Mouse (Mus musculus): ENCODE measurements around the gene Kcnh3. TPM values are rescaled to one million over a fixed set of nuclear protein-coding genes. Genes with fewer than 3 reads are reported as not detected.

Gene Kcnh3
- polyA plus RNA-seq (2016; fragmentation: Nextera tagmentation; extraction: Ambion mirVana), result 0.07 TPM in 1 of 2 replicates, not detected in the other

DNA sequence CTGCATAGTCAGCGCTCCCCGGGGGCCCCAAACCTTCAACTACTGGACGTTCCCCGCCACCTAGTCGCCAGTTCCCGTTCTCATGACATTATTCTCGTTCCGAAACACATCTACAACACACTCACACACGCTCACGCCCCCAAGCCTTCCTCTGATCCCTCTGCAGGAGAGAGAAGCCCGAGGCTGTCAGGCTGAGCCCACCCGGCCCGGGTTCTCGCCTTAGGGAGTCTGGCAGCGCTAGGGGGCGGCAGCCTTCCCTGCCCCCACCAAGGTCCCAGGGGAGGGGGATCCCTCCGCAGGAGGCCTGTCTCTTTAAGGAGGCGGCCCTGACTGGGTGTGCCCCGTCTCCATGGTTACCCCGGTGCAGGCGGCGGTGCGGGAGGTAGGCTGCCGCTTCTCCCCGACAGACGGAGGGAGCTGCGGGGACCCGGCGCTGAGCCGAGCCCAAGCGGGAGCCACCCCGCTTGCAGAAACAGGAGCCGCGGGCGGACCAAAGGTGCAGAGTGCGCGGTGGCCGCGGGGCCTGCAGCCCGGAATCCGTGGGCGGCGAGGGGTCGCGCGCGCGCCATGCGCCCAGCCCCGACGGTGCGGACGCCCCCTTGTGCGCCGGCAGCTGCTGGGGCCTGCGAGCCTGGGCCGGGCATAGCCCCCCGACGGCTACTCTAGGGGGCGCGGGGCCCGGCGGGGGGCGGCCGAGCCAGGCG is at the start of gene Kcnh3:
Gene Kcnh3, plus strand, starts transcription at position 654 of the 704 bp plus-strand sequence.
- no peaks in the 10 kb centered on the region for H3K9me3 ChIP-seq (replicated peaks)
- no peaks in the 10 kb centered on the region for H3K36me3 ChIP-seq
- DNase-seq (ENCODE audit: low spot score), result peak; percentile 65
- H3K4me3 ChIP-seq, result peak within 1 kb of the TSS; percentile 54
- WGBS, result under 1% methylated on average over 66 of the region's 66 CpGs
- H3K27me3 ChIP-seq (ENCODE audit: low read depth, poor library complexity, severe bottlenecking), result peaks cover 100% of the 10 kb centered on the region
- peaks cover 62% of the 10 kb centered on the region for H3K4me1 ChIP-seq
- H3K27ac ChIP-seq (replicated peaks), result peak within 1 kb of the TSS; percentile 28; the same call in 1 of the 2 replicates

- no peak overlapping the region for H3K27ac ChIP-seq (replicated peaks)
- no peaks in the 10 kb centered on the region for H3K9me3 ChIP-seq (replicated peaks)
- H3K4me1 ChIP-seq, result no peaks in the 10 kb centered on the region
- 74% methylated on average over 2 of the region's 2 CpGs for WGBS
- DNase-seq (ENCODE audit: low spot score), result no peak
- H3K27me3 ChIP-seq (ENCODE audit: low read depth, poor library complexity, severe bottlenecking), result no peaks in the 10 kb centered on the region
- no peak overlapping the region for H3K4me3 ChIP-seq
- peaks cover 96% of the 10 kb centered on the region for H3K36me3 ChIP-seq
Measured at GRCm38 (mm10) chr15:99179639-99180038, 45.0 kb upstream of the Kcnh3 start.

GRCm38 (mm10) chr15:99184217-99184914 is 40.3 kb upstream of the Kcnh3 start:
- WGBS, result 92% methylated on average over 9 of the region's 9 CpGs

GRCm38 (mm10) chr15:99194358-99194757 is 30.3 kb upstream of the Kcnh3 start:
- Histone ChIP-seq H3K36me3 (peaks cover 79% of the 10 kb centered on the region), H3K27ac (replicated peaks) (no peak overlapping the region; the same call in 1 of the 2 replicates)

More at GRCm38 (mm10) chr15:99184217-99184914, 40.3 kb upstream of the Kcnh3 start:
- Histone ChIP-seq H3K36me3 (peaks cover 97% of the 10 kb centered on the region), H3K27me3 (ENCODE audit: low read depth, poor library complexity, severe bottlenecking) (no peaks in the 10 kb centered on the region), H3K9me3 (replicated peaks) (no peaks in the 10 kb centered on the region), H3K4me3 (no peak overlapping the region), H3K4me1 (no peaks in the 10 kb centered on the region), H3K27ac (replicated peaks) (no peak overlapping the region)
- DNase-seq (ENCODE audit: low spot score), result no peak

DNA sequence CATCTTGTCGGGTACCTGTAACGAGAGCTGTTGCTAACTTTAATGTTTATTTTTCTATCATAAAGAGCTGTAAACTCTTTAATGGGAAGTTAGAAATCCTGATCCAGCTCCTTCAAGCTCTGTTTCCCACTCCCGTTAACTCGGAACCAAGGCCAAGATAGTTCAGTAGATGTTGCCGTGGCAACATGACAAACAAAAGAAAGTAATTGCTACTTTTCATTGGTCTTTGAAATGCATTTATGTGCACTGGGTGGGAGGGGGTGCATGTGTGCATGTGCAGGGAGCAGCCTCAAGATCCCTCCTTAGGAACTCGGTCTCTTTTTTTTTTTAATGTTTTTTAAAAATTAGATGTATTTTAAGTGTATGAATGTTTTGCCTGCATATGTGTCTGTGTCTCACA is 29.6 kb upstream of the Kcnh3 start:
- Histone ChIP-seq H3K9me3 (replicated peaks) (no peaks in the 10 kb centered on the region), H3K27me3 (ENCODE audit: low read depth, poor library complexity, severe bottlenecking) (no peaks in the 10 kb centered on the region), H3K27ac (replicated peaks) (no peak overlapping the region), H3K4me1 (peaks cover 17% of the 10 kb centered on the region), H3K4me3 (no peak overlapping the region), H3K36me3 (peaks cover 79% of the 10 kb centered on the region)
- DNase-seq (ENCODE audit: low spot score), result no peak
- 67% methylated on average over 6 of the region's 6 CpGs for WGBS

More at GRCm38 (mm10) chr15:99194358-99194757, 30.3 kb upstream of the Kcnh3 start:
- H3K4me1 ChIP-seq, result peaks cover 17% of the 10 kb centered on the region
- H3K9me3 ChIP-seq (replicated peaks), result no peaks in the 10 kb centered on the region
- no peak for DNase-seq (ENCODE audit: low spot score)
- 87% methylated on average over 10 of the region's 10 CpGs for WGBS
- H3K27me3 ChIP-seq (ENCODE audit: low read depth, poor library complexity, severe bottlenecking), result no peaks in the 10 kb centered on the region
- no peak overlapping the region for H3K4me3 ChIP-seq

DNA sequence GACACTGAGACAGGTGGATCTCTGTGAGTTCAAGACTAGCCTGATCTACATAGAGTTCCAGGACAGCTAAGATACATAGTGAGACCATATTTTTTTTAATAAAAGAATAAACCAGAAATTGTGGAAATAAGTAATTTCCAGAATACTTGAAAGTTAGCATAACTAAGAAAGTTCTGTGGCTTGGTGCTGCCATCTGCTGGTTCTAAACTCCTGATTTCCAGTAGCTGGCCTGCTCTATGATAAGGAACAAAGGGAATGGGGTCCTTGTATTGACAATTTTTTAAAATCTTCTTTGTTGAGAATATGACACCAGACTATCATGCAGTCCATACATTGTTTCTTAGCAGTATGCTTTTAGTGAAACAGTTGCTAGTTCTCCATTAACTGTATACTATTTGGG is 25.9 kb upstream of the Kcnh3 start:
- Histone ChIP-seq H3K9me3 (replicated peaks) (no peaks in the 10 kb centered on the region), H3K4me3 (no peak overlapping the region), H3K36me3 (peaks cover 79% of the 10 kb centered on the region), H3K27me3 (ENCODE audit: low read depth, poor library complexity, severe bottlenecking) (no peaks in the 10 kb centered on the region), H3K4me1 (peaks cover 17% of the 10 kb centered on the region), H3K27ac (replicated peaks) (no peak overlapping the region)
- DNase-seq (ENCODE audit: low spot score), result no peak

DNA sequence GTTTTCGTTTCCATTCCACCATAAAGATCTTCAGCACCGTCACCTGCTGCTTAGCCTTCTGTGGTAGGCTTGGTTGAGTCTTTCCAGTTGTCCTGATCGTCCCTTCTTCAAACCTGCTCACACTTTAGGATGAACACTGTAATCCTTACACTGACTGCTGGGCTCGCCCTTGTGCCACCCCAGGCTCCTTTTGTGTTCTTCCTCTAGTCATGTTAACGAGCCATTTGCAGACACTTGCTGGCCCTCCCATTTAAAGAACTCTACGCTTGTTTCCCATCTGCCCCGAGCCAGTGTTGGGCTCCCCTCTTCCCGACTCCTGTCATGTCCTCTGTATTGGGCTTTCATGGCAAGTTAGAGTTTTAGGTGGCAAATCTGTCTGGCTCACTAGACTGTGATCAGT is 18.7 kb upstream of the Kcnh3 start:
- no peaks in the 10 kb centered on the region for H3K9me3 ChIP-seq (replicated peaks)
- H3K4me3 ChIP-seq, result no peak overlapping the region
- no peaks in the 10 kb centered on the region for H3K4me1 ChIP-seq
- no peak overlapping the region for H3K27ac ChIP-seq (replicated peaks)
- peaks cover 91% of the 10 kb centered on the region for H3K36me3 ChIP-seq
- H3K27me3 ChIP-seq (ENCODE audit: low read depth, poor library complexity, severe bottlenecking), result no peaks in the 10 kb centered on the region
- no peak for DNase-seq (ENCODE audit: low spot score)
- 81% methylated on average over 8 of the region's 8 CpGs for WGBS

DNA sequence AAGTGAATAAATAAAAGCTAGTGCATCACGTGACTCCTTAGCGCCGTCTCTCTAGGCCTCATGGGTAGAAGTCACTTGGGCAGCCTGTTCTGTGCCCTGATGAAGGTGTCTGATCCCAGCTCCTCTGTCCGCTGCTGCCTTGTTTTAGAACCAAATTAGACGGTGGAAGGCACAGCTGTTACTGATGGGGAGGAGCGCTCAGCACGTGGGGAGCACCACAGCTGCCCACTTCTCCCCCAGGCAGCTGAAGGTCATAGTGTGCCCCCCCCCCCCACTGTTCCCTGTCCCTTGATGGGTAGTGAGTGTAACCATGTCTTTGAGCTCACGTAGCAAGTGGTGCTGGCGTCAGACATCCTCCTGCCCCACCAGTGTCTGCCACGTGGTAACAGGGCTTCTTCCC is 11.5 kb upstream of the Kcnh3 start:
- WGBS, result 91% methylated on average over 10 of the region's 10 CpGs
- H3K27ac ChIP-seq (replicated peaks), result no peak overlapping the region
- no peaks in the 10 kb centered on the region for H3K27me3 ChIP-seq (ENCODE audit: low read depth, poor library complexity, severe bottlenecking)
- no peaks in the 10 kb centered on the region for H3K4me1 ChIP-seq
- H3K4me3 ChIP-seq, result no peak overlapping the region
- DNase-seq (ENCODE audit: low spot score), result no peak
- no peaks in the 10 kb centered on the region for H3K9me3 ChIP-seq (replicated peaks)
- H3K36me3 ChIP-seq, result peaks cover 70% of the 10 kb centered on the region

DNA sequence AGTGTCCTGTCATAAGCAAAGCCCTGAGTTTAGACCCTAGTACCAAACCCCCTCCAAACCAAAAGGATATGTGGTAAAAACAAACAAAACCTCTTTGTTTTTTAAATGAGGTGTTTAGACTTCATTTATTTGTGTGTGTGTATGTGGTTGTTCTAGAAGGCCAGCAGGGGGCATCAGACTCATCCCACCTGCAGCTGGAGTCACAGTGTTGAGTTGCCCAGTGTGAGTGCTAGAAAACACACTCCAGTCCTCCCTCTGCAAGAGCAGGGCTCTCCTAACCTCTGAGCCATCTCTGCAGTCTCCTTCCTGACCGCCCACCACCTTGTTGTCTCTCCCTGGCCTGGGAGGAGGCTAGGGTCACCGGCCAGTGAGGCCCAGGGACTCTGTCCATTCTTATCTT is 9.7 kb upstream of the Kcnh3 start:
- no peak for DNase-seq (ENCODE audit: low spot score)
- Histone ChIP-seq H3K36me3 (peaks cover 52% of the 10 kb centered on the region), H3K4me1 (no peaks in the 10 kb centered on the region), H3K27me3 (ENCODE audit: low read depth, poor library complexity, severe bottlenecking) (peaks cover 10% of the 10 kb centered on the region), H3K27ac (replicated peaks) (no peak overlapping the region), H3K9me3 (replicated peaks) (no peaks in the 10 kb centered on the region), H3K4me3 (no peak overlapping the region)
- 82% methylated on average over 2 of the region's 2 CpGs for WGBS

DNA sequence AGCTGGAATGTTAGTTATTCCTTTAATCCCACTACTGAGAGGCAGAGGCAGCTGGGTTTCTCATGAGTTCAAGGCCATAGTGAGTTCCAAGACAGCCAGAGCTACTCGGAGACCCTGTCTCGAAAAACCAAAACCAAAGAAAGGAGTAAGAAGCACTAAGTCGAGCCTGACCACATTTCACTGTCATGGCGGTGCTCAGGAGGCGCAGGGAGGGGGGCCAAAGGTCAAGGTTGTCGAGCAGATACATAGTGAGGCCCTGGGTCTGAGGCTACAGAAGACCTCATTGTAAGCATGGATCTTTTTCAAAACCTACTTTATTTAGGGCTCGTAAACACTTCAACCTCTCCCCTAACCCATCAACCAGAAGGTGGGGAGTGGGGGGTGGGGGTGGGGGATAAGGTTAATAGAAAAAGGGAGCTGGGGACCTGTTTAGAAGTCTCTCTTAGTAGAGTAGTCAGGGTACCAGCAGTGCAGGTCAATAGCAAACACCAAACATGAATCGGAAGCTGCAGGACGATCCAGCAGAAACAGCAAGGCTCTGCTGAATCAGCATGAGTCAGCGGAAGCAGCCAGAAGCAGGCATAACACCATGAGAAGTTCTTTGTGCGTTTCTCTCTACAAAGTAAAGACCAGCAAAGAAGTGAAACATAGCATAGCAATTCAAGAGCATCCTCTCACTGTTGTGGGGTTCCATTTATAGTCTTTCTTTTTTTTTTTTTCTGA is 8.8 kb upstream of the Kcnh3 start:
- Histone ChIP-seq H3K4me1 (no peaks in the 10 kb centered on the region), H3K27ac (replicated peaks) (no peak overlapping the region), H3K36me3 (peaks cover 42% of the 10 kb centered on the region), H3K9me3 (replicated peaks) (no peaks in the 10 kb centered on the region), H3K27me3 (ENCODE audit: low read depth, poor library complexity, severe bottlenecking) (peaks cover 19% of the 10 kb centered on the region), H3K4me3 (no peak overlapping the region)
- WGBS, result 85% methylated on average over 11 of the region's 11 CpGs
- DNase-seq (ENCODE audit: low spot score), result no peak

GRCm38 (mm10) chr15:99217630-99218029 is 7.0 kb upstream of the Kcnh3 start:
- Histone ChIP-seq H3K4me1 (peaks cover 16% of the 10 kb centered on the region), H3K27me3 (ENCODE audit: low read depth, poor library complexity, severe bottlenecking) (peaks cover 37% of the 10 kb centered on the region), H3K9me3 (replicated peaks) (no peaks in the 10 kb centered on the region), H3K27ac (replicated peaks) (no peak overlapping the region), H3K36me3 (peaks cover 25% of the 10 kb centered on the region), H3K4me3 (no peak overlapping the region)
- no peak for DNase-seq (ENCODE audit: low spot score)
- WGBS, result 90% methylated on average over 4 of the region's 4 CpGs

GRCm38 (mm10) chr15:99221315-99221952 is 3.2 kb upstream of the Kcnh3 start:
- 7% methylated on average over 8 of the region's 8 CpGs for WGBS
- Histone ChIP-seq H3K36me3 (no peaks in the 10 kb centered on the region), H3K4me1 (peaks cover 53% of the 10 kb centered on the region), H3K9me3 (replicated peaks) (no peaks in the 10 kb centered on the region), H3K27me3 (ENCODE audit: low read depth, poor library complexity, severe bottlenecking) (peaks cover 75% of the 10 kb centered on the region), H3K27ac (replicated peaks) (no peak overlapping the region), H3K4me3 (no peak overlapping the region)
- no peak for DNase-seq (ENCODE audit: low spot score)
